Mouse (Mus musculus): ENCODE data around the gene Slc30a10. TPM values are rescaled to one million over a fixed set of nuclear protein-coding genes. Genes with fewer than 3 reads are reported as not detected.

Gene Slc30a10
- polyA plus RNA-seq, 1 experiment: 10.1 TPM

DNA sequence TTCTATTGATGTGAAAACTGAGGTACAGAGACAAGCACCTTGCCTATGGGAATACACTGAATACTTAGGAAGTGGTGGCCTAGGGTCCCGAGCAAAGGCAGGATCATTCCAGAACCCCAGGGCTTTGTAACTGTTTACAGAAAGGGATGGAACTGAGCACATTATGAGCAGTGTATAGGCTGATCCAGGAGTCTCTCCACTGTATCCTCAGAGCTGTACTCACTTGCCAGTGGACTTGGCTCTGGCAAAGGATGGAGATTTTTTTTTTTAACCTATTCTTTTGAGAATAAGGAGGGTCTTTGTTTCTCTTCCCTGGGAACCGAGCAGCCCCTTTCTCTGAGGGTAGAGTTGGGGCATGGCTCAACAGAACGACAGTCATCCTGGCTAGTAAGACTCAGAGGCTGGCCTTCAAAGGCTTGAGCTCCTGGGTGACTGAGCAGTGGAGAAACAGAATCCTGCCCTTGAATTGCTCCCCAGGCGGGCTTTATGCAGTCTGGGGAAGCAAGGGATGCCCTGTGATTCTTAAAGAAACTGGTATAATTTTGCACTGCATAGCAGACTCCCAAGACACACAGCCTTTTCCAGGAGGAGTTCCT, 38.9 kb downstream of the Slc30a10 start:
- Histone ChIP-seq H3K27me3 (ENCODE audit: control insufficient read depth, insufficient read depth, low read length) (peaks cover 3% of the 10 kb centered on the region; the same call in 1 of the 2 replicates), H3K4me1 (ENCODE audit: control insufficient read depth, insufficient read depth, insufficient read length, low read length) (no peaks in the 10 kb centered on the region), H3K4me3 (ENCODE audit: low read depth, low read length) (no peak overlapping the region), H3K36me3 (ENCODE audit: control insufficient read depth, insufficient read depth, low read length) (no peaks in the 10 kb centered on the region), H3K27ac (ENCODE audit: insufficient read depth, low read depth, low read length) (no peak overlapping the region)
- WGBS: 77% methylated on average over 4 of the region's 4 CpGs
- TF ChIP-seq CTCF (IDR thresholded peaks at IDR 0.05; ENCODE audit: extremely low read depth, insufficient read length, insufficient replicate concordance, low read depth, low read length) (no peak), POLR2A (IDR thresholded peaks at IDR 0.05; ENCODE audit: low read depth, low read length) (no peak)

DNA sequence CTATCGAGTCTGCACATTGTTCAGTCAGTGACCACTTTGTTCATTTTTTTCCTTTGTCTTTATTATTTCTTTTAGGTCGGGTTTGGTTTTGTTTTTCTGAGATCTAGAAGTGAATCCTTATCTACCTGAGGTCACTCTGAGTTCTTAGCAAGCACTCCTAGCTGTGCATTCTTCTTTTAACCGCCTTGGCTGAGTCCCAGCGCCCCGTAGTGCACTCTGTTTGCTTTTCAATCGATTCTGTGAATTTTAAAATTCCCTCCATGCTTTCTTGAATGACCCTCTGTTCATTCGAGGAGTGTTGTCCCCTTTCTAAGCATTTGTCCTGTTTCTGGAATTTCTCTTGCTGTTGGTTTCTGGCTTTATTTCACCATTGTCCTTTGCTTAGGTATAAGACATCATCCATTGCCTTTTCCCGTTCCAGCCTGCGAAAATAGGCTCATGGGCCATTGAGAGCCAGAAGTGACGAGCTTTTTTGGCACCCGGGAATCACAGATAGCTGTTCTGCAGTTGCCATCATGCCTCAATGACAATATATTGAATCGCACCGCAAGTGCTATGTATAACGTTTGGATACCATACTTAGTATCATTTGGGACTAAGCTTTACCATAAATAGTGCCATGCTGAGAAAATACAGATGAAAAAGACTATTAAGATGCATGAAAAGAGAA, 42.3 kb downstream of the Slc30a10 start:
- TF ChIP-seq CTCF (IDR thresholded peaks at IDR 0.05; ENCODE audit: extremely low read depth, insufficient read length, insufficient replicate concordance, low read depth, low read length) (no peak), POLR2A (IDR thresholded peaks at IDR 0.05; ENCODE audit: low read depth, low read length) (no peak)
- WGBS: 47% methylated on average over 14 of the region's 14 CpGs
- Histone ChIP-seq H3K4me3 (ENCODE audit: low read depth, low read length) (no peak overlapping the region), H3K27me3 (ENCODE audit: control insufficient read depth, insufficient read depth, low read length) (peaks cover 7% of the 10 kb centered on the region), H3K36me3 (ENCODE audit: control insufficient read depth, insufficient read depth, low read length) (no peaks in the 10 kb centered on the region), H3K27ac (ENCODE audit: insufficient read depth, low read depth, low read length) (no peak overlapping the region), H3K4me1 (ENCODE audit: control insufficient read depth, insufficient read depth, insufficient read length, low read length) (no peaks in the 10 kb centered on the region)

DNA sequence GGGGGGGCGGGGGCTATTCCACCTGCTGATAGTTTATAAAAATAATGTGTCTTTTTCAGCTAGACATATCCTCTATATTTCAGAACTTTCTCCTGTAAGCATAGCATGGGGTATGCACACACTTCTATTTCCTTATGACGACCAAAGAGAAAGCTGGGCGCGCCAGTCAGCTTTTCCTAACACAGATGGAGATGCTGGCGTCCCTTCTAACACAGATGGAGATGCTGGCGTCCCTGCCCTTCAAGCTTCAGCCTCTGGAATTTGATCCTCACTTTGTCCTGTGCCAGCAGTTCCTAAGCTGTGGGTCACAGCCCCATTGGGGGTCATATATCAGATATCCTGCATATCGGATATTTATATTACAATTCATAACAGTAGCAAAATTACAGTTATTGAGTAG, 46.0 kb downstream of the Slc30a10 start:
- no peaks in the 10 kb centered on the region for H3K36me3 ChIP-seq (ENCODE audit: control insufficient read depth, insufficient read depth, low read length)
- no peak overlapping the region for H3K4me3 ChIP-seq (ENCODE audit: low read depth, low read length)
- peaks cover 3% of the 10 kb centered on the region; the same call in 1 of the 2 replicates for H3K4me1 ChIP-seq (ENCODE audit: control insufficient read depth, insufficient read depth, insufficient read length, low read length)
- no peak overlapping the region for H3K27ac ChIP-seq (ENCODE audit: insufficient read depth, low read depth, low read length)
- peaks cover 7% of the 10 kb centered on the region for H3K27me3 ChIP-seq (ENCODE audit: control insufficient read depth, insufficient read depth, low read length)
- no peak for TF ChIP-seq POLR2A (IDR thresholded peaks at IDR 0.05; ENCODE audit: low read depth, low read length)
- TF ChIP-seq CTCF (IDR thresholded peaks at IDR 0.05; ENCODE audit: extremely low read depth, insufficient read length, insufficient replicate concordance, low read depth, low read length): no peak
- 64% methylated on average over 7 of the region's 7 CpGs for WGBS

DNA sequence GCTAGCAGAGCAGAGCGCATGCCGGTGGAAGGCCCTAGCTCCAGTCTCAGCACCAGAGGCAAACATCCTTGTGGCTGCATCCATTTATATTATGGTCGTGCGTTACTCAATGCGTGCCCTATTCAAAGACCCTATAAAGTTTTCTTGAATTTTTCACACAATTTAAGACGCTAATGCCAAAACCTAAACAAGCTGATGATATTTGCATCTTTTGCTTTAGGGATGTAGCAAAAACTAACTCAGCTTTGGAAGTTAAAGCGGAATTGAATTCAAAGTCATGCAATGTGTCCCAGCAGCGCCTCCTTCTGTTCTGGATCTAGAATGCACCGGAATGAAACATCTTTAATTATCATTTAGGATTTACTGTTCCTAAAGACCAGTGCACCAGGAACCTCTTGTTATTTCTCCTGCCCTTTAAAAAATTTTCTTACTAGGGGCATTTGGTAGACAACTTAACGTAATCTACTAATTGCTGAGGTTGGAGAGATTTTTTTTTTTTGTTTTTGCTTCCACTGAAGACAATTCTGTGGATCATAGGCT, 47.2 kb downstream of the Slc30a10 start:
- Histone ChIP-seq H3K4me3 (ENCODE audit: low read depth, low read length) (no peak overlapping the region), H3K27me3 (ENCODE audit: control insufficient read depth, insufficient read depth, low read length) (peaks cover 5% of the 10 kb centered on the region), H3K27ac (ENCODE audit: insufficient read depth, low read depth, low read length) (no peak overlapping the region), H3K4me1 (ENCODE audit: control insufficient read depth, insufficient read depth, insufficient read length, low read length) (peaks cover 3% of the 10 kb centered on the region; the same call in 1 of the 2 replicates), H3K36me3 (ENCODE audit: control insufficient read depth, insufficient read depth, low read length) (no peaks in the 10 kb centered on the region)
- TF ChIP-seq CTCF (IDR thresholded peaks at IDR 0.05; ENCODE audit: extremely low read depth, insufficient read length, insufficient replicate concordance, low read depth, low read length): peak; percentile 23; the same call in 1 of the 2 replicates
- TF ChIP-seq POLR2A (IDR thresholded peaks at IDR 0.05; ENCODE audit: low read depth, low read length): no peak
- 41% methylated on average over 10 of the region's 10 CpGs for WGBS

DNA sequence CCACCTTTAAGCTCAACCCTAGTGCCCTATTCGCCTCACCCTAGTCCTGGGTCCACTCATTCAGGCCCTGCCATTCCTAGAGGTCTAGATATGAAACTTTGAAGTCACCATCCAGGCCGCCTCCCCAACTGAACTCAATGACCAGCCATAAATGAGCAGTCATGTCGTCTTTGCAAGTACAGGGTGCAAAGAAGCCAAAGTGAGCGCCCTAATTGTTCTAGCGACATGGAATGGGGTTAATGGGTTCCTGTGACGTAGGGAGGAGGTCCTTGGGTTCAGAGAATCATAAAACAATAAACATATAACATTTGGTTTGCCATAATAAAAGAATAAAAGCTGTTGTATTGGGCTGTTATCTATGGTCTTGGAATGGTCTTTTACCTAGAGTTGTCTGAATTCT, 47.9 kb downstream of the Slc30a10 start:
- no peak for TF ChIP-seq CTCF (IDR thresholded peaks at IDR 0.05; ENCODE audit: extremely low read depth, insufficient read length, insufficient replicate concordance, low read depth, low read length)
- TF ChIP-seq POLR2A (IDR thresholded peaks at IDR 0.05; ENCODE audit: low read depth, low read length): no peak
- H3K36me3 ChIP-seq (ENCODE audit: control insufficient read depth, insufficient read depth, low read length): no peaks in the 10 kb centered on the region
- H3K4me1 ChIP-seq (ENCODE audit: control insufficient read depth, insufficient read depth, insufficient read length, low read length): peaks cover 3% of the 10 kb centered on the region; the same call in 1 of the 2 replicates
- no peak overlapping the region for H3K4me3 ChIP-seq (ENCODE audit: low read depth, low read length)
- H3K27me3 ChIP-seq (ENCODE audit: control insufficient read depth, insufficient read depth, low read length): peaks cover 5% of the 10 kb centered on the region
- no peak overlapping the region for H3K27ac ChIP-seq (ENCODE audit: insufficient read depth, low read depth, low read length)
- WGBS: 21% methylated on average over 6 of the region's 6 CpGs

DNA sequence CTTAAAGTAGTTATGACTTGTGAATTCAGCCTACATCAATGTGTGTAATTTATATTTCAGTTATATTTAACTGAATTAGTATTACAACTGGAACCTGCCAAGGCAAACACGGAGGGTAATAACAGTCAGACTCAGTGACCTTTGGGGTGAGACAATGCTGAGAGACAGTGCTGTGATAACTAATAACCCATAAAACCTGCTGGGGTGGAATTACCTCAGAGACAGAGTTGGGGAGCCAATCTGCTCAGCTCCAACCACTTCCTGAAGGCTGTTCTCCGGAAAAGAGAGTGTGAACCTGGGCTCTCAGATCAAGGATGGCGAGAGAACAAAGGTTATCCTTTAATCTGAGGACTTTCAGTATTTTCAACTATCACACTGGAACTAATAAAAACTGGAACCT, 54.4 kb downstream of the Slc30a10 start:
- Histone ChIP-seq H3K36me3 (ENCODE audit: control insufficient read depth, insufficient read depth, low read length) (no peaks in the 10 kb centered on the region), H3K27me3 (ENCODE audit: control insufficient read depth, insufficient read depth, low read length) (no peaks in the 10 kb centered on the region), H3K4me3 (ENCODE audit: low read depth, low read length) (no peak overlapping the region), H3K4me1 (ENCODE audit: control insufficient read depth, insufficient read depth, insufficient read length, low read length) (peaks cover 7% of the 10 kb centered on the region; the same call in 1 of the 2 replicates), H3K27ac (ENCODE audit: insufficient read depth, low read depth, low read length) (no peak overlapping the region)
- WGBS: 22% methylated on average over 3 of the region's 3 CpGs
- TF ChIP-seq CTCF (IDR thresholded peaks at IDR 0.05; ENCODE audit: extremely low read depth, insufficient read length, insufficient replicate concordance, low read depth, low read length) (no peak), POLR2A (IDR thresholded peaks at IDR 0.05; ENCODE audit: low read depth, low read length) (no peak)

DNA sequence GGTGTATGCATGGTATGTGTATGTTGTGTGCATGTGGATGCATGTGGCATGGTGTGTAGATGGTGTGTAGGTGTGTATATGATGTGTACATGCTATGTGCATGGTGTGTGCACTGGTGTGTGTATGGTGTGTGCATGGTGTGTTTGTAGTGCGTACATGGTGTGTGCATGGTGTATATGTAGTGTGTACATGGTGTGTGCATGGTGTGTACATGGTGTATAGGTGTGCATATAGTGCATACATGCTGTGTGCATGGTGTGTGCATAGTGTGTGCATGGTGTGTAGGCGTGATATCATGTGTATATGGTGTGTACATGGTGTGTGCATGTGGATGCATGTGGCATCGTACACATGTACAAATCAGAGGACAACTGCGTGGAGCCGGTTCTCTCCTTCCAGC, 56.7 kb downstream of the Slc30a10 start:
- no peak overlapping the region for H3K4me3 ChIP-seq (ENCODE audit: low read depth, low read length)
- H3K4me1 ChIP-seq (ENCODE audit: control insufficient read depth, insufficient read depth, insufficient read length, low read length): peaks cover 12% of the 10 kb centered on the region; the same call in 1 of the 2 replicates
- WGBS: 93% methylated on average over 5 of the region's 5 CpGs
- H3K27me3 ChIP-seq (ENCODE audit: control insufficient read depth, insufficient read depth, low read length): no peaks in the 10 kb centered on the region
- H3K27ac ChIP-seq (ENCODE audit: insufficient read depth, low read depth, low read length): no peak overlapping the region
- no peaks in the 10 kb centered on the region for H3K36me3 ChIP-seq (ENCODE audit: control insufficient read depth, insufficient read depth, low read length)
- no peak for TF ChIP-seq POLR2A (IDR thresholded peaks at IDR 0.05; ENCODE audit: low read depth, low read length)
- no peak for TF ChIP-seq CTCF (IDR thresholded peaks at IDR 0.05; ENCODE audit: extremely low read depth, insufficient read length, insufficient replicate concordance, low read depth, low read length)

Measured in small intestine, adult 2 months (tissue).